Mouse (Mus musculus): ENCODE measurements around the gene Kctd18. TPM values are rescaled to one million over a fixed set of nuclear protein-coding genes. Genes with fewer than 3 reads are reported as not detected.

Gene Kctd18
- polyA plus RNA-seq, 1 experiment from 2014 or later = 27.9 TPM

- Histone ChIP-seq H3K36me3 (ENCODE audit: control insufficient read depth, insufficient read depth, low read length) (no peaks in the 10 kb centered on the region), H3K27ac (ENCODE audit: low read depth, low read length) (no peak overlapping the region), H3K9me3 (ENCODE audit: control insufficient read depth, low read length) (no peaks in the 10 kb centered on the region), H3K4me1 (ENCODE audit: control insufficient read depth, insufficient read depth, low read depth, low read length) (no peaks in the 10 kb centered on the region), H3K9ac (ENCODE audit: low read depth, low read length) (no peak overlapping the region), H3K4me3 (ENCODE audit: low read length) (no peak overlapping the region), H3K4me2 (ENCODE audit: low read length) (no peak overlapping the region), H3K27me3 (replicated peaks; ENCODE audit: control insufficient read depth, insufficient read depth, low read length) (no peaks in the 10 kb centered on the region)
- no peak for ATAC-seq
- WGBS = 88% methylated on average over 5 of the region's 5 CpGs
Measured at GRCm38 (mm10) chr1:57954376-57954765, 64.4 kb downstream of the Kctd18 start.

- Histone ChIP-seq H3K36me3 (ENCODE audit: control insufficient read depth, insufficient read depth, low read length) (no peaks in the 10 kb centered on the region), H3K4me3 (ENCODE audit: low read length) (no peak overlapping the region), H3K4me2 (ENCODE audit: low read length) (no peak overlapping the region), H3K9me3 (ENCODE audit: control insufficient read depth, low read length) (no peaks in the 10 kb centered on the region), H3K9ac (ENCODE audit: low read depth, low read length) (no peak overlapping the region), H3K27me3 (replicated peaks; ENCODE audit: control insufficient read depth, insufficient read depth, low read length) (no peaks in the 10 kb centered on the region), H3K27ac (ENCODE audit: low read depth, low read length) (no peak overlapping the region), H3K4me1 (ENCODE audit: control insufficient read depth, insufficient read depth, low read depth, low read length) (no peaks in the 10 kb centered on the region)
- no peak for ATAC-seq
- 88% methylated on average over 16 of the region's 16 CpGs for WGBS
Measured at GRCm38 (mm10) chr1:57953586-57954375, 65.0 kb downstream of the Kctd18 start.

- Histone ChIP-seq H3K4me1 (ENCODE audit: control insufficient read depth, insufficient read depth, low read depth, low read length) (no peaks in the 10 kb centered on the region), H3K36me3 (ENCODE audit: control insufficient read depth, insufficient read depth, low read length) (no peaks in the 10 kb centered on the region), H3K9me3 (ENCODE audit: control insufficient read depth, low read length) (no peaks in the 10 kb centered on the region), H3K4me2 (ENCODE audit: low read length) (no peak overlapping the region), H3K4me3 (ENCODE audit: low read length) (no peak overlapping the region), H3K9ac (ENCODE audit: low read depth, low read length) (no peak overlapping the region), H3K27me3 (replicated peaks; ENCODE audit: control insufficient read depth, insufficient read depth, low read length) (no peaks in the 10 kb centered on the region), H3K27ac (ENCODE audit: low read depth, low read length) (no peak overlapping the region)
- WGBS = 98% methylated on average over 4 of the region's 4 CpGs
- no peak for ATAC-seq
Measured at GRCm38 (mm10) chr1:57952509-57952908, 66.2 kb downstream of the Kctd18 start.

GRCm38 (mm10) chr1:57949716-57950115 is 69.0 kb downstream of the Kctd18 start:
- H3K27me3 ChIP-seq (replicated peaks; ENCODE audit: control insufficient read depth, insufficient read depth, low read length) = no peaks in the 10 kb centered on the region
- no peaks in the 10 kb centered on the region for H3K4me1 ChIP-seq (ENCODE audit: control insufficient read depth, insufficient read depth, low read depth, low read length)
- no peak overlapping the region for H3K9ac ChIP-seq (ENCODE audit: low read depth, low read length)
- WGBS = 62% methylated on average over 5 of the region's 5 CpGs
- no peak overlapping the region for H3K4me2 ChIP-seq (ENCODE audit: low read length)
- H3K9me3 ChIP-seq (ENCODE audit: control insufficient read depth, low read length) = no peaks in the 10 kb centered on the region
- H3K4me3 ChIP-seq (ENCODE audit: low read length) = no peak overlapping the region
- H3K27ac ChIP-seq (ENCODE audit: low read depth, low read length) = no peak overlapping the region
- peaks cover 6% of the 10 kb centered on the region; the same call in 1 of the 2 replicates for H3K36me3 ChIP-seq (ENCODE audit: control insufficient read depth, insufficient read depth, low read length)
- no peak for ATAC-seq

- Histone ChIP-seq H3K4me3 (ENCODE audit: low read length) (no peak overlapping the region), H3K27ac (ENCODE audit: low read depth, low read length) (no peak overlapping the region), H3K9me3 (ENCODE audit: control insufficient read depth, low read length) (no peaks in the 10 kb centered on the region), H3K4me1 (ENCODE audit: control insufficient read depth, insufficient read depth, low read depth, low read length) (no peaks in the 10 kb centered on the region), H3K4me2 (ENCODE audit: low read length) (no peak overlapping the region), H3K36me3 (ENCODE audit: control insufficient read depth, insufficient read depth, low read length) (peaks cover 6% of the 10 kb centered on the region), H3K9ac (ENCODE audit: low read depth, low read length) (no peak overlapping the region), H3K27me3 (replicated peaks; ENCODE audit: control insufficient read depth, insufficient read depth, low read length) (no peaks in the 10 kb centered on the region)
- WGBS = 8% methylated on average over 1 of the region's 1 CpGs
- ATAC-seq = peak; percentile 68
Measured at GRCm38 (mm10) chr1:57949195-57949594, 69.6 kb downstream of the Kctd18 start.

- H3K9me3 ChIP-seq (ENCODE audit: control insufficient read depth, low read length) = no peaks in the 10 kb centered on the region
- H3K4me1 ChIP-seq (ENCODE audit: control insufficient read depth, insufficient read depth, low read depth, low read length) = no peaks in the 10 kb centered on the region
- H3K9ac ChIP-seq (ENCODE audit: low read depth, low read length) = no peak overlapping the region
- H3K27me3 ChIP-seq (replicated peaks; ENCODE audit: control insufficient read depth, insufficient read depth, low read length) = no peaks in the 10 kb centered on the region
- no peak for ATAC-seq
- no peak overlapping the region for H3K27ac ChIP-seq (ENCODE audit: low read depth, low read length)
- peaks cover 11% of the 10 kb centered on the region for H3K36me3 ChIP-seq (ENCODE audit: control insufficient read depth, insufficient read depth, low read length)
- H3K4me3 ChIP-seq (ENCODE audit: low read length) = no peak overlapping the region
- H3K4me2 ChIP-seq (ENCODE audit: low read length) = no peak overlapping the region
- 28% methylated on average over 2 of the region's 2 CpGs for WGBS
Measured at GRCm38 (mm10) chr1:57947552-57948347, 71.0 kb downstream of the Kctd18 start.

GRCm38 (mm10) chr1:57942215-57942614 is 76.5 kb downstream of the Kctd18 start:
- Histone ChIP-seq H3K27me3 (replicated peaks; ENCODE audit: control insufficient read depth, insufficient read depth, low read length) (no peaks in the 10 kb centered on the region), H3K9me3 (ENCODE audit: control insufficient read depth, low read length) (no peaks in the 10 kb centered on the region), H3K4me2 (ENCODE audit: low read length) (no peak overlapping the region), H3K27ac (ENCODE audit: low read depth, low read length) (no peak overlapping the region), H3K36me3 (ENCODE audit: control insufficient read depth, insufficient read depth, low read length) (peaks cover 13% of the 10 kb centered on the region), H3K9ac (ENCODE audit: low read depth, low read length) (no peak overlapping the region), H3K4me3 (ENCODE audit: low read length) (no peak overlapping the region), H3K4me1 (ENCODE audit: control insufficient read depth, insufficient read depth, low read depth, low read length) (peaks cover 3% of the 10 kb centered on the region; the same call in 1 of the 2 replicates)
- WGBS = 71% methylated on average over 6 of the region's 6 CpGs
- ATAC-seq = no peak

- no peak for ATAC-seq
- H3K9ac ChIP-seq (ENCODE audit: low read depth, low read length) = no peak overlapping the region
- H3K4me2 ChIP-seq (ENCODE audit: low read length) = no peak overlapping the region
- peaks cover 13% of the 10 kb centered on the region for H3K36me3 ChIP-seq (ENCODE audit: control insufficient read depth, insufficient read depth, low read length)
- no peak overlapping the region for H3K4me3 ChIP-seq (ENCODE audit: low read length)
- peaks cover 3% of the 10 kb centered on the region; the same call in 1 of the 2 replicates for H3K4me1 ChIP-seq (ENCODE audit: control insufficient read depth, insufficient read depth, low read depth, low read length)
- 46% methylated on average over 11 of the region's 11 CpGs for WGBS
- H3K9me3 ChIP-seq (ENCODE audit: control insufficient read depth, low read length) = no peaks in the 10 kb centered on the region
- no peaks in the 10 kb centered on the region for H3K27me3 ChIP-seq (replicated peaks; ENCODE audit: control insufficient read depth, insufficient read depth, low read length)
- H3K27ac ChIP-seq (ENCODE audit: low read depth, low read length) = no peak overlapping the region
Measured at GRCm38 (mm10) chr1:57941734-57942133, 77.0 kb downstream of the Kctd18 start.

GRCm38 (mm10) chr1:57941095-57941494 is 77.7 kb downstream of the Kctd18 start:
- WGBS = 61% methylated on average over 7 of the region's 7 CpGs
- ATAC-seq = no peak
- Histone ChIP-seq H3K27ac (ENCODE audit: low read depth, low read length) (no peak overlapping the region), H3K27me3 (replicated peaks; ENCODE audit: control insufficient read depth, insufficient read depth, low read length) (no peaks in the 10 kb centered on the region), H3K9me3 (ENCODE audit: control insufficient read depth, low read length) (no peaks in the 10 kb centered on the region), H3K4me1 (ENCODE audit: control insufficient read depth, insufficient read depth, low read depth, low read length) (peaks cover 3% of the 10 kb centered on the region; the same call in 1 of the 2 replicates), H3K36me3 (ENCODE audit: control insufficient read depth, insufficient read depth, low read length) (peaks cover 9% of the 10 kb centered on the region), H3K4me3 (ENCODE audit: low read length) (no peak overlapping the region), H3K4me2 (ENCODE audit: low read length) (no peak overlapping the region), H3K9ac (ENCODE audit: low read depth, low read length) (no peak overlapping the region)
